Mouse (Mus musculus) brown adipose tissue, adult 24 weeks (tissue): Measurements from ENCODE around the gene Tiprl. TPM values are rescaled to one million over a fixed set of nuclear protein-coding genes. Genes with fewer than 3 reads are reported as not detected.
A peak's percentile ranks its signal among the peaks of the same experiment; 100 is the strongest.

Experiments used
- H3K27ac ChIP-seq: fragments of 200-500 bp; replicated peaks from 2 replicates; pipeline ENCODE4 v1.5.1; 2012; ENCODE audit warnings: low read depth, mild to moderate bottlenecking, low read length
- H3K4me1 ChIP-seq: fragments of 200-500 bp; 2 replicates; pipeline ENCODE4 v1.6.1; 2012; ENCODE audit warnings: low read length, mixed read lengths; ENCODE audit not compliant: control insufficient read depth, insufficient read depth, insufficient read length
- H3K4me3 ChIP-seq: fragments of 200-500 bp; 2 replicates; pipeline ENCODE4 v1.5.1; 2012; ENCODE audit warnings: low read depth, mild to moderate bottlenecking, low read length, moderate library complexity; ENCODE audit not compliant: insufficient read depth
- polyA plus RNA-seq: library from polyadenylated mRNA; stranded (reverse); fragments of >200 nt; gene quantifications from 2 replicates; pipeline ENCODE4 v1.2.4, GENCODE M21; 2012; ENCODE audit not compliant: missing spikeins, insufficient read depth, insufficient read length

Tiprl gene
- polyA plus RNA-seq, 1 experiment: 41.5 TPM

GRCm38 (mm10) chr1:165233806-165234205 is 3.0 kb downstream of the Tiprl start:
- H3K27ac ChIP-seq: no peak overlapping the region
- no peak overlapping the region for H3K4me3 ChIP-seq
- H3K4me1 ChIP-seq: peaks cover 14% of the 10 kb centered on the region

GRCm38 (mm10) chr1:165230691-165231090 is 6.1 kb downstream of the Tiprl start:
- Histone ChIP-seq H3K27ac (no peak overlapping the region), H3K4me3 (no peak overlapping the region), H3K4me1 (peaks cover 11% of the 10 kb centered on the region)

- Histone ChIP-seq H3K27ac (no peak overlapping the region), H3K4me1 (peaks cover 9% of the 10 kb centered on the region), H3K4me3 (no peak overlapping the region)
These were observed 7.2 kb downstream of the Tiprl start for GRCm38 (mm10) chr1:165229577-165229976.

- no peaks in the 10 kb centered on the region for H3K4me1 ChIP-seq
- no peak overlapping the region for H3K27ac ChIP-seq
- no peak overlapping the region for H3K4me3 ChIP-seq
These were observed 19.7 kb downstream of the Tiprl start for GRCm38 (mm10) chr1:165217023-165217589.

- no peak overlapping the region for H3K27ac ChIP-seq
- H3K4me1 ChIP-seq: no peaks in the 10 kb centered on the region
- no peak overlapping the region for H3K4me3 ChIP-seq
These were observed 21.0 kb downstream of the Tiprl start for GRCm38 (mm10) chr1:165215831-165216230.

- Histone ChIP-seq H3K4me3 (no peak overlapping the region), H3K27ac (no peak overlapping the region), H3K4me1 (no peaks in the 10 kb centered on the region)
These were observed 31.2 kb downstream of the Tiprl start for GRCm38 (mm10) chr1:165205591-165205990.

- H3K4me1 ChIP-seq: no peaks in the 10 kb centered on the region
- H3K4me3 ChIP-seq: no peak overlapping the region
- H3K27ac ChIP-seq: no peak overlapping the region
These were observed 33.2 kb downstream of the Tiprl start for GRCm38 (mm10) chr1:165203488-165204035.

GRCm38 (mm10) chr1:165201445-165202012 is 35.3 kb downstream of the Tiprl start:
- no peak overlapping the region for H3K4me3 ChIP-seq
- no peak overlapping the region for H3K27ac ChIP-seq
- H3K4me1 ChIP-seq: 0 out of 2 replicates have a peak, but pooled peaks cover 4% of the 10 kb centered on the region

GRCm38 (mm10) chr1:165200748-165201147 is 36.0 kb downstream of the Tiprl start:
- Histone ChIP-seq H3K27ac (no peak overlapping the region), H3K4me3 (no peak overlapping the region), H3K4me1 (0 out of 2 replicates have a peak, but pooled peaks cover 4% of the 10 kb centered on the region)

- no peak overlapping the region for H3K4me3 ChIP-seq
- no peak overlapping the region for H3K27ac ChIP-seq
- 0 out of 2 replicates have a peak, but pooled peaks cover 4% of the 10 kb centered on the region for H3K4me1 ChIP-seq
These were observed 37.2 kb downstream of the Tiprl start for GRCm38 (mm10) chr1:165199639-165200038.

GRCm38 (mm10) chr1:165198951-165199350 is 37.8 kb downstream of the Tiprl start:
- Histone ChIP-seq H3K27ac (no peak overlapping the region), H3K4me3 (no peak overlapping the region), H3K4me1 (0 out of 2 replicates have a peak, but pooled peaks cover 4% of the 10 kb centered on the region)

- no peak overlapping the region for H3K4me3 ChIP-seq
- peaks cover 6% of the 10 kb centered on the region; the same call in 1 of the 2 replicates for H3K4me1 ChIP-seq
- H3K27ac ChIP-seq: no peak overlapping the region
These were observed 38.9 kb downstream of the Tiprl start for GRCm38 (mm10) chr1:165197875-165198274.

GRCm38 (mm10) chr1:165195396-165195960 is 41.3 kb downstream of the Tiprl start:
- Histone ChIP-seq H3K27ac (no peak overlapping the region), H3K4me3 (no peak overlapping the region), H3K4me1 (peaks cover 13% of the 10 kb centered on the region; the same call in 1 of the 2 replicates)

GRCm38 (mm10) chr1:165194662-165195013 is 42.2 kb downstream of the Tiprl start:
- Histone ChIP-seq H3K4me1 (peaks cover 18% of the 10 kb centered on the region; the same call in 1 of the 2 replicates), H3K27ac (0 out of 2 replicates have a peak overlapping the region, but pooled peaks have one; percentile 20), H3K4me3 (peak overlapping the region; percentile 71)

- Histone ChIP-seq H3K4me1 (peaks cover 22% of the 10 kb centered on the region), H3K4me3 (peak within 1 kb of the TSS; percentile 71), H3K27ac (peak within 1 kb of the TSS; percentile 77)
These were observed 42.7 kb downstream of the Tiprl start, which contains the start of gene Sft2d2 for GRCm38 (mm10) chr1:165193880-165194661. Sft2d2 (minus strand) TSS chr1:165194438.
